Mouse (Mus musculus) c-Kit-positive CD71-positive TER-119-positive erythroid progenitor cells, embryonic 14.5 days (primary cell): ENCODE measurements around the gene Spata21.

ENCODE experiments used
- DNase-seq: peaks from one replicate; pipeline ENCODE4 v3.0.0-alpha.2; 2013; ENCODE audit warnings: low spot score

Gene Spata21

DNA sequence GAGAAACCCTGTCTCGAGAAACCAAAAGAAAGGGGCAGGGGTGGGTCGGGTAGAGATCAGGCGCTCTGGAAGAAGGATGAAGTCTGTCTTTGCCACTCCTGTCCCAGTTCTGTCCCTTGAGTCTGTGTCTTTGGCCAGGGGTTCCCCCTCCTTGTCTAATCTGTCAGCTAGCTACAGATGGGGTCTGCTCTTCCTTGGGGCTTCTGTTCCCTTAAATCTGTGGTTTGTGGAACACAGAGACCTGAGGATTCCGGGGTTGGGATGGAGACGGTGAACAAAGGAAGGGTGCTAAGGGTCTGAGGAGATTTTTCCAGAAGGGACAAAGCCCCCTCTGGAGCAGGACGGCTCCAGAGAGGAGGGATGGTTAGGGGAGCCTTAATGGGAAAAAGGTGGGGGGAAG lies at the start of gene Spata21:
Gene Spata21 (plus strand): TSS at position 301 of the 400 bp plus-strand sequence.
- DNase-seq, result no peak

- DNase-seq, result no peak
Measured at GRCm38 (mm10) chr4:141041117-141041516, 47.0 kb upstream of the Spata21 start.

GRCm38 (mm10) chr4:141044816-141045215 lies 43.3 kb upstream of the Spata21 start:
- DNase-seq, result no peak

GRCm38 (mm10) chr4:141048810-141049475 lies 39.2 kb upstream of the Spata21 start:
- DNase-seq, result no peak

DNA sequence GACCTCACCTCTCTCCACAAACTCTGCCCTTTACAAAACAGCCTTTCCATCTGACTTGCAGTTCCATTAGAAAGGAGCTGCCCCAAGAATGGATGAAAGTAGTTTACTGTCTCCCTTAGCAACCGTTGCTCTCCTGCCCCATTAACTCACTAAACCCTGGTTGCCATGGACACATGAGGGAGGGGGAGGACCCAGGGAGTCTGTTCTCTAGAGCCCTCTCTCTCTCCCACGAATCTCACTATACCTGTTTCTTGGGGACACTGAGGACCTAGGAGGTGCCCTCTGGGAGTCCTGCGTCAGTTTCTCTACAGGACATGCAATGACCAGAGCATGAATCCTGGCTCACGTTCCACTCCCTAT lies 38.7 kb upstream of the Spata21 start:
- no peak for DNase-seq

DNA sequence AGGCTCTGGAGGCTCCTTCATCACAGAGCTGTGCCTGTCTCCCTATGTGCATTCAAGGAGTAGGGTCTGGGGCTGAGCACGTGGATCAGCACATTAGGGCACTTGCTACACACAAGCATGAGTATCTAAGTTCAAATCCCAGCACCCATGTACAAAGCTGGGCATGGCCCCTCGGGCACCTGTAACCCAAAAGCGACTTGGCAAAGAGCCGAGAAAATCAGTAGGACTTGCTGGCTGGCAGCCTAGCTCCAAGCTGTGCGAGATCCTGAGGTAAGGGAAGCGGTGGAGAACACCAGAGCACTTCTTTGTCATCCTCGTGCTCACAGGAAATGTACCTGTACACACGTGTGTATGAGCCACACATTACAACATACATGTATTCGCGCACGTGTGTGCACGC lies 35.7 kb upstream of the Spata21 start:
- no peak for DNase-seq

DNA sequence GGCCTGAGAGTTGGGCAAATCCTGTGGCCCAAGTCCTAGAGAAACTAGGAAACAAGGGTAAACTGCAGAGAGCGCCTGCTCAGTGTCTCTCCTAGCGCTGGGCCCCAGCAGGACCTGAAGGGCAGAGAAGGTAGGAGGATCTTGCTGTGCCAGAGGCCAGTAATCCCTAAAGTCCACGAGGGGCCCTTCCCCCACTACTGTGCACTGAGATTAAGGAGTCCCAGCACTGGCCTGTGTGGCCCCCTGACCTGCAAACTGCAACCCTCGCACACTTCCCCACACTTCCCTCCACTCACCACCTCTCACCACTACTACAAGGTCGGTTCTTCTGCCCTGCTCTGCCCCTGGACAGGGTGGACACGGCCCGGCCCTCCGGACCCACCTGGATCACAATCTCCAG lies 35.0 kb upstream of the Spata21 start:
- no peak for DNase-seq

- DNase-seq, result no peak
Measured at GRCm38 (mm10) chr4:141053568-141054161, 34.5 kb upstream of the Spata21 start.

- no peak for DNase-seq
Measured at GRCm38 (mm10) chr4:141056970-141057369, 31.2 kb upstream of the Spata21 start.

DNA sequence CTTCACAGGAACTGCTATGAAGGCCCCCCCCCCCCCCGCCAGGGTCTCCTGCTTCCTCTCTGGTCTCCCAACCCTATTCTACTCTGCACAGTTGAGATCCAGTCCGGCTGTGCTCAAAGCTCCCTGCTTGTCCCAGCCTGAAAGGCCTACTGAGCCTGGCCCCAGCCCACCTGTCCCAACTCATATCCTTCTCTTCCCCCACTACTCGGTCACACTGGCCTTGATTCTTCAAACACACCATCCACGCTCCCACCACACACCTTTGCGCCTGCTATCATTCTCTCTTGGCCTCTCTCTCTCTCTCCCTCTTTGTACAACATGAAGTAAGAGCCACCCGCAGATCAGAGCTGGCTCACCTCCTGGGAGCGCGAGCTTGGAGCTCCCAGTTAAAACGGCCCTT lies 29.3 kb upstream of the Spata21 start:
- no peak for DNase-seq

DNA sequence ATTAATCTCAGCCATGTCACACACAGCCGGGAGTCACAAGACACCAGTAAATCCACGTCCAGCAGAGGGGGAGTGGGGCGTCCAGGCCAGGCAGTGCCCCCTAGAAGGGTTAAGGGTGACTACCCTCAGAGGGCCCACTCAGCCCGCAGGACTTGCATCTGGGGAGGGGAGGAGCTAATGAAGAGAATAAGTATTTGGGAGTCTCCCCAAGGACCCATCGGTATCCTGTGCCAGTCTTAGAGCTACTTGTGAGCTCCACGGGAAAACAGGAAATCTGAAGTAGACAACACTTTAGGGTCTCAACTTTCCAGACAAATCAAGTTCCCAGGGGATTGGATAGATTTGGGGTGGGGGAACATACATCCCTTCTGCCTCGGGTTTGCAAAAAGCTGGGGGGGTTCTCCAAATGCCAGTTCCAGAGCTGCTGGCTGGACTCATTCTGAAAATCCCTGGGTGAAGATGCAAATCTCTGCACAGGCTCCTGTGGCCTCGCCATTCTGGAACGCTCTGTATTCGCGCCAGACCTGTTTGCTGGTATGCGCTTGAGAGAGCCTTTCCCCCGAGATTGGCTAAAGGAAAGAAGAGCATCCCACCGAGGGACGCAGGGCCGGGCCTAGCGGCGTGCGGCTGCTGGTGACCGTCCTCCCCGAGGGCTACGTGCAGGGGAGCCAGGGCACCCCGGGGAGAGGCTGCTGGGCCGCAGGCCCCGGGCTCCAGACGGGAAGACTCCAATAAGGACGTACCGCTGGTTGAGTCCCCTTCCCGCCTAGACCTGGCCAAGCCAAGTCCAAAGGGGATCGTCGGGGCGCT lies 28.3 kb upstream of the Spata21 start:
- no peak for DNase-seq

- DNase-seq, result peak; percentile 95
Measured at GRCm38 (mm10) chr4:141060426-141061301, 27.5 kb upstream of the Spata21 start, which contains the start of gene Crocc. Gene Crocc (minus strand): TSS chr4:141060550.

- no peak for DNase-seq
Measured at GRCm38 (mm10) chr4:141064104-141064659, 24.0 kb upstream of the Spata21 start.

DNA sequence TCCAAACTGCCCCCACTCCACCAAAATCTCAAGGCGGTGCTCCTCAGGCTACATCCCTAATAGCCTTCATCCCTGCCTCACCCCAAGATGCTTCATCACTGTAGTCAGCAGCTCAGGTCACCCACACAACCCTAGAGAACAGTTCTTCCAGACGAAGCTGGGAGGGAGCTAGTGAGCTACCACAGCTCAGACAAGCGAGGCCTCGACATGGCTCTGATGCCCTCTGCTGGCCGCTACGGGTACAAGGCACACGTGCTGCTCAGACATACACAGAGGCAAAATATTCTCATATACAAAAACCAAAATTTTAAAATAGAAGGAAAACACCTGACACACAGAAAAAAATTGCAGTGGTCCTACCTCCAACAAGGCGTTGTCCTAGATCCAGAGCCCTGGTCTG lies 23.0 kb upstream of the Spata21 start:
- peak; percentile 80 for DNase-seq

DNA sequence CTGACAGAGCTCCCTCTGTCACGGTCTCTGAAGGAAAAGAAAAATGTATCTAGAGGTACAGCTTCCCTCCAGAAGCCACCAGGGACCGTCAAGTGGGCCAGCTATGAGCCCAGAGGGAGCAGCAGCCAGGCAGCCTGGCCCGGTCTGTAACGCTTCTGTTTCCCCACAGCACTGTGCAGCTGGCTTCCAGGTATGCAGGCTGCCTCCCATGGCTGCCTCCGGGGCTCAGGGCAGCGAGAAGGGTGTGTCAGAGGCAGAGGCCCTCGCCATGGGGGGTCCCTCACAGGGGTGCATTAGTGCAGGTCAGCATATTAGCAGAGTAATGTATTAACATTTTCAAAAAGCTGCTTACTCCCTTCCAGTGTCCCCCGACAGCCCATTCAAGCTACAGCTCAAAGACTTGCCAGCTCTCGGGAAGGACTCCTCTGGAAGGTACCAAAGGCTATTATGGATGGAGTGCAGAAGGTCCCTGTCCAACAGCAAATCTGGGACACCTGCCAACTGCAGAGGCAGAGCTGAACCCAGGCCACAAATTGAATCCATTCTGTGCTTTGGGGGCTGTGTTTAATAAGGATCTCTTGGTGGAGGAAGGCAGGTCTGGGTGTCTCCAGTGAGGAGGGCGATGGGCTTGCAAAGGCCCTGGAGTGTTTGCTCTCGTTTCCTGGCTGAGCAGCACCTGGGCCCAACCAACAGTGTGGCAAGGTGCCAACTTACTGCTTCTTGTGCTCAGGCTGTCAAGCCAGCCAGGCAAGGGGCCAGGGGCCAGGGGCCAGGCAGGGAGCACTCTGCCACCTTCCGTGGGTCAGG lies 21.2 kb upstream of the Spata21 start:
- no peak for DNase-seq

DNA sequence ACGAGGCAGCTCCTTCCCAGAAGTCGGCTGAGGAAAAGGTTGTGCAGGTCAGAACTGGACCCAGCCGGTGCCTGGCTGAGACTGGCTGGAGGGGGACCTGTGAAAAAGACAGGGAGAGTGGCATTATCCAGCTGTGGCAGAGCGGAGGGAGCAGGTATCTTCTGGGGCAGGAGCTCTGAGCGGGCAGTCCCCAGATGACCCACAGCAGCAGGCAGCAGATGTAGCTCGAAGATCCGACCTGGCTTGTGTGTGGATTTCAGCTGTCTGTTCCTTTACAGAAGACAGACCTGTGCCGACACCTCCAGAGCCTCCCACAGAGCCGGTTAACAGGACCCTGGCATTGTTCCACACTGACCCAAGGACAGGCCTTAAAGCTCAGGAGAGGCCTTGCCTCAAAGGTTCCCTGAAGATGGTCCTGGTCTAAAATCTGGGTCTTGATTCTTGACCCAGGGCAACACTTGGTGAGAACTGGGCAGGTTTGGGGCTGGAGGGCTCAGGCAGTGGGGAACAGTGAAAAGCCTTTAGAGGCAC lies 20.6 kb upstream of the Spata21 start:
- no peak for DNase-seq

- DNase-seq, result peak; percentile 48
Measured at GRCm38 (mm10) chr4:141068655-141069054, 19.5 kb upstream of the Spata21 start.

- DNase-seq, result peak; percentile 28
Measured at GRCm38 (mm10) chr4:141069731-141070130, 18.4 kb upstream of the Spata21 start.

DNA sequence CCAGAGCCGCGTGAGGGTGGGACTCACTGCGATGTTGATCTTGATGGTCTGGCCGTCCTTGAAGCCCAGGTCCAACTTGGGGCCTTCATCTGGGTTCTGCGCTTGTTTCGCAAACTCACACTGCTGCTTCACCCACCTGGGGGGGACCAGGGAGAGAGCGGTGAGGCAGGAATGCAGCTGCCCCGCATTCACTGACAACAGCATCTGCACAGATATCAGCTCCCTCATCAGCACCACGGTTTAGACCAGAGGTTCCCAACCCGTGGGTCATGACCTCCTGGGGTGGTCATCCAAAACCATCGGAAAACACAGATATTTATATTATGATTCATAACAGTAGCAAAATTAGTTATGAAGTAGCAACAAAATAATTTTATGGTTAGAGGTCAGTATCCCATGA lies 15.6 kb upstream of the Spata21 start:
- no peak for DNase-seq

DNA sequence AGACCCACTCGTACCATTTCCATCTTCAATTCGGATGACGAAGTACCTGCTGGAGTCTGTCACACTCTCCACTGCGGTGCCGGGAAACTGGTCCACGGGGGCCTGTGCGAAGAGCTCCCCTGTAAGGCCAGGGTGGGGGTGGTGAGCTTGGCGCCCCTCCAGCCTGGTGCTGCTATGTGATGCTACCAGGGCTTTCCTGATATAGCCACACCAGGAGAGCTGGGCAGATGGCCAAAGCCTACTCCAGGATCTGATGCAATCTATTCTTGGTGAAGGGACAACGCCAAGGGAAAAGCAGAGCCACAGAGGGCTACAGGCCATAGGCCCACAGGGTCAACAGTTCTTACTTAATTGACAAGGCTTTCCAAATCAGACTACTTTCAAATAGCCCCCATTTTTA lies 14.5 kb upstream of the Spata21 start:
- DNase-seq, result no peak

- peak; percentile 29 for DNase-seq
Measured at GRCm38 (mm10) chr4:141074109-141074508, 14.0 kb upstream of the Spata21 start.
